Mouse (Mus musculus): Measurements from ENCODE around the gene Ppp1r16b. TPM values are rescaled to one million over a fixed set of nuclear protein-coding genes. Genes with fewer than 3 reads are reported as not detected.

Ppp1r16b gene
- polyA plus RNA-seq, 1 experiment from 2014 or later: 30.6 TPM

GRCm38 (mm10) chr2:158682344-158683037 is 17.3 kb downstream of the Ppp1r16b start:
- ATAC-seq: peak; percentile 49
- Histone ChIP-seq H3K27me3 (replicated peaks; ENCODE audit: insufficient read depth, low read length) (no peaks in the 10 kb centered on the region), H3K4me1 (ENCODE audit: insufficient read depth, low read depth, low read length) (peaks cover 9% of the 10 kb centered on the region), H3K4me2 (replicated peaks; ENCODE audit: low read depth, low read length) (no peak overlapping the region), H3K36me3 (ENCODE audit: insufficient read depth, low read length) (no peaks in the 10 kb centered on the region), H3K4me3 (ENCODE audit: low read depth, low read length) (no peak overlapping the region), H3K27ac (ENCODE audit: low read length) (no peak overlapping the region), H3K9ac (replicated peaks; ENCODE audit: low read depth) (no peak overlapping the region), H3K9me3 (ENCODE audit: low read length) (no peaks in the 10 kb centered on the region)
- no peak for TF ChIP-seq CTCF (IDR thresholded peaks at IDR 0.05)
- TF ChIP-seq EP300 (IDR thresholded peaks at IDR 0.05): peak; percentile 56
- 38% methylated on average over 11 of the region's 11 CpGs for WGBS
- no peak for DNase-seq (ENCODE audit: low spot score)

- TF ChIP-seq EP300 (IDR thresholded peaks at IDR 0.05) (no peak), CTCF (IDR thresholded peaks at IDR 0.05) (no peak)
- H3K27me3 ChIP-seq (replicated peaks; ENCODE audit: insufficient read depth, low read length): no peaks in the 10 kb centered on the region
- DNase-seq (ENCODE audit: low spot score) (no peak), ATAC-seq (no peak)
- WGBS: 10% methylated on average over 4 of the region's 4 CpGs
- H3K4me1 ChIP-seq (ENCODE audit: insufficient read depth, low read depth, low read length): peaks cover 9% of the 10 kb centered on the region
- H3K4me2 ChIP-seq (replicated peaks; ENCODE audit: low read depth, low read length): no peak overlapping the region
- no peak overlapping the region for H3K27ac ChIP-seq (ENCODE audit: low read length)
- H3K4me3 ChIP-seq (ENCODE audit: low read depth, low read length): no peak overlapping the region
- H3K9me3 ChIP-seq (ENCODE audit: low read length): no peaks in the 10 kb centered on the region
- no peaks in the 10 kb centered on the region for H3K36me3 ChIP-seq (ENCODE audit: insufficient read depth, low read length)
- no peak overlapping the region for H3K9ac ChIP-seq (replicated peaks; ENCODE audit: low read depth)
Measured at GRCm38 (mm10) chr2:158683038-158683413, 17.8 kb downstream of the Ppp1r16b start.

- Histone ChIP-seq H3K27me3 (replicated peaks; ENCODE audit: insufficient read depth, low read length) (no peaks in the 10 kb centered on the region), H3K4me2 (replicated peaks; ENCODE audit: low read depth, low read length) (no peak overlapping the region), H3K4me1 (ENCODE audit: insufficient read depth, low read depth, low read length) (peaks cover 9% of the 10 kb centered on the region), H3K4me3 (ENCODE audit: low read depth, low read length) (no peak overlapping the region), H3K9me3 (ENCODE audit: low read length) (no peaks in the 10 kb centered on the region), H3K9ac (replicated peaks; ENCODE audit: low read depth) (no peak overlapping the region), H3K27ac (ENCODE audit: low read length) (no peak overlapping the region), H3K36me3 (ENCODE audit: insufficient read depth, low read length) (no peaks in the 10 kb centered on the region)
- no peak for ATAC-seq
- no peak for DNase-seq (ENCODE audit: low spot score)
- WGBS: 49% methylated on average over 9 of the region's 9 CpGs
- no peak for TF ChIP-seq CTCF (IDR thresholded peaks at IDR 0.05)
- TF ChIP-seq EP300 (IDR thresholded peaks at IDR 0.05): no peak
Measured at GRCm38 (mm10) chr2:158684247-158684843, 19.1 kb downstream of the Ppp1r16b start.

GRCm38 (mm10) chr2:158684910-158685309 is 19.7 kb downstream of the Ppp1r16b start:
- Histone ChIP-seq H3K9me3 (ENCODE audit: low read length) (no peaks in the 10 kb centered on the region), H3K9ac (replicated peaks; ENCODE audit: low read depth) (no peak overlapping the region), H3K36me3 (ENCODE audit: insufficient read depth, low read length) (no peaks in the 10 kb centered on the region), H3K4me3 (ENCODE audit: low read depth, low read length) (no peak overlapping the region), H3K4me2 (replicated peaks; ENCODE audit: low read depth, low read length) (no peak overlapping the region), H3K27me3 (replicated peaks; ENCODE audit: insufficient read depth, low read length) (no peaks in the 10 kb centered on the region), H3K4me1 (ENCODE audit: insufficient read depth, low read depth, low read length) (peaks cover 9% of the 10 kb centered on the region), H3K27ac (ENCODE audit: low read length) (no peak overlapping the region)
- ATAC-seq (no peak), DNase-seq (ENCODE audit: low spot score) (no peak)
- TF ChIP-seq EP300 (IDR thresholded peaks at IDR 0.05) (no peak), CTCF (IDR thresholded peaks at IDR 0.05) (no peak)
- WGBS: 67% methylated on average over 3 of the region's 3 CpGs

- peaks cover 5% of the 10 kb centered on the region for H3K4me1 ChIP-seq (ENCODE audit: insufficient read depth, low read depth, low read length)
- H3K9ac ChIP-seq (replicated peaks; ENCODE audit: low read depth): no peak overlapping the region
- WGBS: 36% methylated on average over 2 of the region's 2 CpGs
- TF ChIP-seq CTCF (IDR thresholded peaks at IDR 0.05) (no peak), EP300 (IDR thresholded peaks at IDR 0.05) (no peak)
- no peak overlapping the region for H3K27ac ChIP-seq (ENCODE audit: low read length)
- H3K36me3 ChIP-seq (ENCODE audit: insufficient read depth, low read length): no peaks in the 10 kb centered on the region
- H3K4me2 ChIP-seq (replicated peaks; ENCODE audit: low read depth, low read length): no peak overlapping the region
- no peaks in the 10 kb centered on the region for H3K27me3 ChIP-seq (replicated peaks; ENCODE audit: insufficient read depth, low read length)
- no peak overlapping the region for H3K4me3 ChIP-seq (ENCODE audit: low read depth, low read length)
- DNase-seq (ENCODE audit: low spot score): no peak
- no peak for ATAC-seq
- no peaks in the 10 kb centered on the region for H3K9me3 ChIP-seq (ENCODE audit: low read length)
Measured at GRCm38 (mm10) chr2:158686394-158686793, 21.2 kb downstream of the Ppp1r16b start.

GRCm38 (mm10) chr2:158687804-158688241 is 22.6 kb downstream of the Ppp1r16b start:
- H3K36me3 ChIP-seq (ENCODE audit: insufficient read depth, low read length): no peaks in the 10 kb centered on the region
- WGBS: 26% methylated on average over 25 of the region's 25 CpGs
- DNase-seq (ENCODE audit: low spot score) (peak; percentile 64), ATAC-seq (peak; percentile 80)
- no peaks in the 10 kb centered on the region for H3K27me3 ChIP-seq (replicated peaks; ENCODE audit: insufficient read depth, low read length)
- H3K9me3 ChIP-seq (ENCODE audit: low read length): no peaks in the 10 kb centered on the region
- no peaks in the 10 kb centered on the region for H3K4me1 ChIP-seq (ENCODE audit: insufficient read depth, low read depth, low read length)
- H3K9ac ChIP-seq (replicated peaks; ENCODE audit: low read depth): no peak overlapping the region
- 0 out of 2 replicates have a peak, but pooled peaks have one; percentile 53 for TF ChIP-seq EP300 (IDR thresholded peaks at IDR 0.05)
- TF ChIP-seq CTCF (IDR thresholded peaks at IDR 0.05): no peak
- peak overlapping the region; percentile 28 for H3K4me2 ChIP-seq (replicated peaks; ENCODE audit: low read depth, low read length)
- no peak overlapping the region for H3K27ac ChIP-seq (ENCODE audit: low read length)
- H3K4me3 ChIP-seq (ENCODE audit: low read depth, low read length): no peak overlapping the region
